Mouse (Mus musculus) layer of hippocampus, adult 2 months (tissue): Measurements from ENCODE around the gene Abcf2. TPM values are rescaled to one million over a fixed set of nuclear protein-coding genes. Genes with fewer than 3 reads are reported as not detected.
A peak's percentile ranks its signal among the peaks of the same experiment; 100 is the strongest.

ENCODE experiments used
- DNase-seq, 2 experiments: peaks; one replicate each; pipeline ENCODE4 v3.0.0; 2022; ENCODE audit warnings: low spot score in 2 of 2
- H3K27ac ChIP-seq: fragments of 200-600 bp; 2 replicates; pipeline ENCODE4 v1.8.1; 2022
- H3K4me3 ChIP-seq: fragments of 200-600 bp; 2 replicates; pipeline ENCODE4 v1.8.1; 2022; ENCODE audit warnings: mild to moderate bottlenecking
- CTCF ChIP-seq: fragments of 200-600 bp; conservative IDR thresholded peaks from 2 replicates; pipeline ENCODE4 v1.8.1; 2022; ENCODE audit warnings: antibody characterized with exemption, mild to moderate bottlenecking, moderate library complexity
- long read RNA-seq, 2 experiments: library from polyadenylated mRNA; stranded (forward); transcript quantifications; one replicate each; pipeline ENCODE4 v2.0.0; 2021; ENCODE audit warnings: borderline mapping rate in 2 of 2
- total RNA-seq, 2 experiments: library from RNA; stranded (reverse); gene quantifications; 2 replicates each; pipeline ENCODE4 v1.2.3; 2021

Gene Abcf2
- 10 to 100 TPM; 75.9 to 81.4 TPM for total RNA-seq
- long read RNA-seq, experiment 1, transcript Abcf2-201 (14 exons, 2,569 nt), result major isoform, 83 of 126 reads
- long read RNA-seq, experiment 1, partial matches to known transcripts, result 12 of 126 reads
- long read RNA-seq, experiment 1, other reads (novel, unspliced or antisense), result 31 of 126 reads
- long read RNA-seq, experiment 2, transcript Abcf2-201 (14 exons, 2,569 nt), result major isoform, 106 of 154 reads
- long read RNA-seq, experiment 2, partial matches to known transcripts, result 18 of 154 reads
- long read RNA-seq, experiment 2, other reads (novel, unspliced or antisense), result 30 of 154 reads

GRCm38 (mm10) chr5:24577183-24577929 lies at the start of gene Abcf2:
Abcf2 (minus strand) TSS chr5:24577467.
- TF ChIP-seq CTCF, result peak; percentile 27; the same call in 1 of the 2 replicates
- DNase-seq, result peak; percentile 100
- Histone ChIP-seq H3K27ac (peak within 1 kb of the TSS; percentile 88), H3K4me3 (peak within 1 kb of the TSS; percentile 87)

GRCm38 (mm10) chr5:24624822-24625120 lies 47.5 kb upstream of the Abcf2 start:
- Histone ChIP-seq H3K4me3 (peak overlapping the region; percentile 55), H3K27ac (peak overlapping the region; percentile 94)
- no peak for TF ChIP-seq CTCF
- DNase-seq, result no peak

- H3K4me3 ChIP-seq, result peak within 1 kb of the TSS; percentile 55
- no peak for TF ChIP-seq CTCF
- DNase-seq, result peak; percentile 80 to 88
- H3K27ac ChIP-seq, result peak within 1 kb of the TSS; percentile 94
Measured at GRCm38 (mm10) chr5:24623986-24624821, 46.9 kb upstream of the Abcf2 start, which contains the start of gene Smarcd3. Smarcd3 (minus strand) TSS chr5:24624411.

GRCm38 (mm10) chr5:24623041-24623985 lies 46.0 kb upstream of the Abcf2 start:
- Histone ChIP-seq H3K27ac (peak overlapping the region; percentile 94), H3K4me3 (peak overlapping the region; percentile 55)
- no peak for TF ChIP-seq CTCF
- no peak for DNase-seq

GRCm38 (mm10) chr5:24622386-24623040 lies 45.2 kb upstream of the Abcf2 start:
- no peak for TF ChIP-seq CTCF
- no peak for DNase-seq
- Histone ChIP-seq H3K27ac (no peak overlapping the region), H3K4me3 (no peak overlapping the region)

GRCm38 (mm10) chr5:24620626-24621025 lies 43.4 kb upstream of the Abcf2 start:
- no peak for DNase-seq
- no peak overlapping the region for H3K27ac ChIP-seq
- no peak overlapping the region for H3K4me3 ChIP-seq
- no peak for TF ChIP-seq CTCF

DNA sequence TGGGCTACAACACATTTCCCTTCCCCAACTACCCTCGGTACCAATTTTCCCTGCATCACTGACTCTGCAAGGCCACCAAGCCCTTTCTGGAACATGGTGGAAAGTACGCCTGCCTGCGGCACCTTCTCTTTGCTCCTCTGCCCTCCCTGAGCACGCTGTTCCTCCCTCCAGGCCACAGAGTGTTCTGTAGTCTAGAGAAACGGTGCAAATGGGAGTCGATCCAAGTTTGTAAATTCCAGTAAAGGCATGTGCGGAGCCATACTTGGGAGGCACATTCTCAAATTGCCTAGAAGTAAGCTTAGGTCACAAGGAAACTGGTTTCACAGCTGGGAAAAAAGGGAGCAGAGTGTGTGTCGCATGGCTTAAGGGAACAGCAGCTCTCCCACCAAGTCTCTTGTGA lies 42.8 kb upstream of the Abcf2 start:
- no peak for DNase-seq
- no peak overlapping the region for H3K4me3 ChIP-seq
- no peak for TF ChIP-seq CTCF
- H3K27ac ChIP-seq, result no peak overlapping the region

DNA sequence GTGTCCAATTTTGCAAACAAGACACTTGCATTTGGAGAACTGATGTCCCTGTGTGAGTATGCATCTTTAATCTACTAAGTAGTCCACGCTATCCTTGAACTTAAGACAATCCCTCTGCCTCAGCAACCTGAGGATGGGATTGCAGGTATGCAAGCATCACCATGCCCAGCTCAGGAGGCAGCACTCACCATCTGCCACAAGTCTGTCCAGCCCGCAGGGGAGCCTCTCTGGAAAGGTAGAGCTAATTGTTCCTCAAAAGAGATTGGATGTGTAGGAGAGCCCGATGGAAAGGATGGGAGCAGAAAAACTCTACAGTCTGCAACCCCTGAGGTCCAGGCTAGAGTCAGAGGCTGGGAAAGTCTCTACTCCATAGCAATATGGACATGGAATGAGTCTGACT lies 41.7 kb upstream of the Abcf2 start:
- DNase-seq, result no peak
- H3K4me3 ChIP-seq, result no peak overlapping the region
- no peak overlapping the region for H3K27ac ChIP-seq
- TF ChIP-seq CTCF, result no peak

GRCm38 (mm10) chr5:24615097-24615496 lies 37.8 kb upstream of the Abcf2 start:
- Histone ChIP-seq H3K27ac (no peak overlapping the region), H3K4me3 (no peak overlapping the region)
- no peak for TF ChIP-seq CTCF
- DNase-seq, result no peak

DNA sequence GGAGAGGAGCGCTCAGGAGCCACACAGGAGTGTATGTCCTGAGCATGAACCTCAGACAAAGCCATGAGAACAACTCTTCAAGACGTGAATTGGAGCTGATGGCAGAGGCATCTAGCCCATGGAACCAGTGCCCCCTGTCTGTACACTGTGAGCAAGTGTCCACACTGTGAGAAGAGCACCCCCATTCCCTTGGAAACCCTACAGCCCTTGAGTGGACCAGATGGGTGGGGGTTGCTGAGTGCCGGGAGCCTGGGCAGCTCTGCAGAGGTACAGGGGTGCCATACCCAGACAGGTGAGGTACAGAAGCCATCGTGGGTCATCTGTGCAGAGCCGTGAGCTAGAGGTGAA lies 35.0 kb upstream of the Abcf2 start:
- no peak overlapping the region for H3K4me3 ChIP-seq
- H3K27ac ChIP-seq, result no peak overlapping the region
- TF ChIP-seq CTCF, result peak; percentile 23; the same call in 1 of the 2 replicates
- no peak for DNase-seq

DNA sequence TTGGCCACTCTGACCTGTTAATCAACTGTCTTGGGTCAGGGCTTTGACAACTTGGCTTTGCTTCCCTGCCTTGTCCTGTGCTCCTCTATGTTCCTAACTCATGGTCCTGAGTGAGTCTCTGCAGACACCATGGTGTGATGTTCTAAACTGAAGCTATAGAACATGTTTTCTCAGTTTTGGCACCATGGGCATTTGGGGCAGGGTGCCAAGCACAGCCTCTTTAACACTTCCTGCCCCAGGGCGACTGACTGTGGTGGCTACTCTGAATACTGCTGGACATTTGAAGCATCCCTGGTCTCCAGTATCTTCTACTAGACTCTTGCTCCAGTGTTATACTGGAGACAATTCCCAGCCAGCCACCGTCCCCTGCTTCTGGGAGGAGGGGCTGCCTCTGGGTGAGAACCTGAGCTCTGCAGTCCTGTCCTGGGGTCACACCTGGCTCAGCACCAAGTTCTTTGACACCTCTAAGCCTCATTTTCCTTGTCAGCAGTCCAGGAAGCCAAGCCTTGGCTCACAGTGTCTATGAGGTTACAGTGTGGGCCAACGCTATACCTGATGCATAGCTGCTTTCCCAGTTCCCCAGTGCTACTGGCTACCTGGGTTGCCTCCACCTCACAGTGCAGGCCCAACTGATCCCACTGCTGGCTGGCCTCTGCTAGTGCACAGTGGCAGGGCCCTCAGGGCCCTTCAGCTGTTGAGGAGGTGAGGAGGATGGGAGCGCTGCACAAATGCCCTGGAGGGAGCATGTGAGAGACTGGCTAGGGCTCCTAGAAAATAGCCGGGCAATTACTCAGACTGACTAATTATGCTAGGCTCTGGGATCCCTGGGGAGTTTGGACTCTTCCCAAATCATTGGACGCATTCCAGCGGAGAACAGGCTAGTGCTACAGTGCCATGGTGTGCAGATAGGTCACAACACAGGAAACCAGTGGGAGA lies 34.4 kb upstream of the Abcf2 start:
- no peak for TF ChIP-seq CTCF
- no peak overlapping the region for H3K4me3 ChIP-seq
- DNase-seq, result no peak
- peak overlapping the region; percentile 10; the same call in 1 of the 2 replicates for H3K27ac ChIP-seq
